Mouse (Mus musculus) lung, embryonic 14.5 days (tissue): ENCODE data around the gene Gfm1. TPM values are rescaled to one million over a fixed set of nuclear protein-coding genes. Genes with fewer than 3 reads are reported as not detected.
A peak's percentile ranks its signal among the peaks of the same experiment; 100 is the strongest.

Source experiments
- ATAC-seq: fragments of 200-750 bp; cut with Nextera tagmentation; 2 replicates; pipeline ENCODE4 v1.8.0; 2017; ENCODE audit warnings: mild to moderate bottlenecking, moderate TSS enrichment, moderate library complexity; ENCODE audit not compliant: insufficient read depth
- DNase-seq: peaks from one replicate; pipeline ENCODE4 v3.0.0-alpha.2; 2015
- H3K27ac ChIP-seq: fragments of 300-500 bp; sonication (generic); 2 replicates; pipeline ENCODE4 v1.5.1; 2014; ENCODE audit warnings: low read depth, mild to moderate bottlenecking, moderate library complexity
- H3K27me3 ChIP-seq: fragments of 300-500 bp; sonication (generic); 2 replicates; pipeline ENCODE4 v1.6.1; 2014; ENCODE audit warnings: low read length, control low read depth; ENCODE audit not compliant: insufficient read depth
- H3K36me3 ChIP-seq: fragments of 300-500 bp; sonication (generic); 2 replicates; pipeline ENCODE4 v1.6.1; 2014; ENCODE audit warnings: control low read depth; ENCODE audit not compliant: insufficient read depth
- H3K4me1 ChIP-seq: fragments of 300-500 bp; sonication (generic); 2 replicates; pipeline ENCODE4 v1.6.1; 2014; ENCODE audit warnings: antibody characterized with exemption, control low read depth; ENCODE audit not compliant: insufficient read depth
- H3K4me2 ChIP-seq: fragments of 300-500 bp; sonication (generic); 2 replicates; pipeline ENCODE4 v1.6.1; 2014; ENCODE audit warnings: mild to moderate bottlenecking
- H3K4me3 ChIP-seq: fragments of 300-500 bp; sonication (generic); 2 replicates; pipeline ENCODE4 v1.5.1; 2014; ENCODE audit warnings: low read depth, low read length
- H3K9ac ChIP-seq: fragments of 300-500 bp; sonication (generic); 2 replicates; pipeline ENCODE4 v1.6.1; 2014
- H3K9me3 ChIP-seq: fragments of 300-500 bp; sonication (generic); 2 replicates; pipeline ENCODE4 v1.6.1; 2016; ENCODE audit warnings: low read depth, low read length, control low read depth
- CTCF ChIP-seq: IDR thresholded peaks from 2 replicates; pipeline ENCODE4 v1.5.1; 2016; ENCODE audit warnings: antibody characterized with exemption, low read depth
- WGBS: fragments of 180-500 bp; shearing (Covaris S2); extraction: QIAGEN DNeasy Blood & Tissue Kit; methylation state at CpG from one replicate; pipeline ENCODE4 v1.1.7; 2014; 5-methylcytosine and 5-hydroxymethylcytosine counted together
- polyA plus RNA-seq: library from polyadenylated mRNA; unstranded; fragments of >200 nt; fragmentation: Nextera tagmentation; extraction: Ambion mirVana; gene quantifications from 2 replicates; pipeline ENCODE4 v1.2.1, GENCODE M21; 2014

The Gfm1 gene
- polyA plus RNA-seq, 1 experiment from 2014 or later = 45.9 TPM

GRCm38 (mm10) chr3:67512807-67513206 lies 82.9 kb downstream of the Gfm1 start:
- 4% methylated on average over 5 of the region's 5 CpGs for WGBS
- peaks cover 19% of the 10 kb centered on the region; the same call in 1 of the 2 replicates for H3K27me3 ChIP-seq

GRCm38 (mm10) chr3:67514801-67515273 lies 84.9 kb downstream of the Gfm1 start:
- Histone ChIP-seq H3K9ac (peak overlapping the region; percentile 50), H3K36me3 (no peaks in the 10 kb centered on the region), H3K9me3 (no peaks in the 10 kb centered on the region), H3K4me1 (no peaks in the 10 kb centered on the region), H3K4me2 (peak overlapping the region; percentile 100), H3K27me3 (peaks cover 19% of the 10 kb centered on the region; the same call in 1 of the 2 replicates), H3K27ac (no peak overlapping the region), H3K4me3 (peak overlapping the region; percentile 58)
- DNase-seq (peak; percentile 53), ATAC-seq (peak; percentile 59)
- 4% methylated on average over 40 of the region's 40 CpGs for WGBS
- no peak for TF ChIP-seq CTCF

More at GRCm38 (mm10) chr3:67512807-67513206, 82.9 kb downstream of the Gfm1 start:
- no peak overlapping the region for H3K4me3 ChIP-seq
- H3K9me3 ChIP-seq = no peaks in the 10 kb centered on the region
- no peak overlapping the region for H3K9ac ChIP-seq
- no peaks in the 10 kb centered on the region for H3K36me3 ChIP-seq
- DNase-seq (peak; percentile 94), ATAC-seq (peak; percentile 57; the same call in 1 of the 2 replicates)
- TF ChIP-seq CTCF = peak; percentile 93
- no peak overlapping the region for H3K4me2 ChIP-seq
- no peaks in the 10 kb centered on the region for H3K4me1 ChIP-seq
- H3K27ac ChIP-seq = no peak overlapping the region

- H3K4me2 ChIP-seq = peak within 1 kb of the TSS; percentile 100
- H3K36me3 ChIP-seq = no peaks in the 10 kb centered on the region
- WGBS = 1% methylated on average over 36 of the region's 38 CpGs
- no peak within 1 kb of the TSS for H3K27ac ChIP-seq
- peak; percentile 39 for TF ChIP-seq CTCF
- ATAC-seq = peak; percentile 71
- H3K27me3 ChIP-seq = peaks cover 19% of the 10 kb centered on the region; the same call in 1 of the 2 replicates
- H3K9ac ChIP-seq = peak within 1 kb of the TSS; percentile 50
- peak; percentile 57 for DNase-seq
- peak within 1 kb of the TSS; percentile 58 for H3K4me3 ChIP-seq
- no peaks in the 10 kb centered on the region for H3K4me1 ChIP-seq
- H3K9me3 ChIP-seq = no peaks in the 10 kb centered on the region
Observed at GRCm38 (mm10) chr3:67515274-67515801, 85.4 kb downstream of the Gfm1 start, which contains the start of gene Rarres1. Rarres1 (minus strand) TSS chr3:67515523.

- 0 out of 2 replicates have a peak, but pooled peaks cover 2% of the 10 kb centered on the region for H3K4me1 ChIP-seq
- no peak for TF ChIP-seq CTCF
- no peak overlapping the region for H3K9ac ChIP-seq
- no peaks in the 10 kb centered on the region for H3K9me3 ChIP-seq
- H3K27ac ChIP-seq = no peak overlapping the region
- no peaks in the 10 kb centered on the region for H3K36me3 ChIP-seq
- H3K4me3 ChIP-seq = no peak overlapping the region
- no peak for DNase-seq
- ATAC-seq = no peak
- H3K4me2 ChIP-seq = no peak overlapping the region
- WGBS = 86% methylated on average over 5 of the region's 5 CpGs
- peaks cover 4% of the 10 kb centered on the region; the same call in 1 of the 2 replicates for H3K27me3 ChIP-seq
Observed at GRCm38 (mm10) chr3:67520568-67521143, 90.8 kb downstream of the Gfm1 start.

- H3K36me3 ChIP-seq = no peaks in the 10 kb centered on the region
- no peak overlapping the region for H3K4me2 ChIP-seq
- no peak overlapping the region for H3K27ac ChIP-seq
- DNase-seq = no peak
- 0 out of 2 replicates have a peak, but pooled peaks cover 2% of the 10 kb centered on the region for H3K4me1 ChIP-seq
- no peaks in the 10 kb centered on the region for H3K9me3 ChIP-seq
- no peak overlapping the region for H3K4me3 ChIP-seq
- H3K9ac ChIP-seq = no peak overlapping the region
- no peak for TF ChIP-seq CTCF
- WGBS = 79% methylated on average over 8 of the region's 8 CpGs
- no peak for ATAC-seq
- no peaks in the 10 kb centered on the region for H3K27me3 ChIP-seq
Observed at GRCm38 (mm10) chr3:67522709-67523108, 92.8 kb downstream of the Gfm1 start.

- ATAC-seq (no peak), DNase-seq (no peak)
- Histone ChIP-seq H3K36me3 (no peaks in the 10 kb centered on the region), H3K9ac (no peak overlapping the region), H3K27ac (no peak overlapping the region), H3K4me3 (no peak overlapping the region), H3K9me3 (no peaks in the 10 kb centered on the region), H3K4me2 (no peak overlapping the region), H3K4me1 (0 out of 2 replicates have a peak, but pooled peaks cover 2% of the 10 kb centered on the region), H3K27me3 (no peaks in the 10 kb centered on the region)
- TF ChIP-seq CTCF = no peak
- WGBS = 73% methylated on average over 6 of the region's 6 CpGs
Observed at GRCm38 (mm10) chr3:67524768-67525167, 94.9 kb downstream of the Gfm1 start.

Other genes with a start within 250 kb of the Gfm1 start
- 17.1 and 23.6 TPM in 2 replicates for gene Mlf1, start 56.0 kb upstream of the Gfm1 start, polyA plus RNA-seq
- gene Gm17402, start 54.9 kb upstream of the Gfm1 start, polyA plus RNA-seq = not detected in 2 replicates
- 191 and 197 TPM in 2 replicates for gene Lxn, start 33.8 kb downstream of the Gfm1 start, polyA plus RNA-seq
- gene Rarres1, start 85.4 kb downstream of the Gfm1 start, polyA plus RNA-seq = 5.1 and 7.0 TPM in 2 replicates
- 54.4 and 54.8 TPM in 2 replicates for gene Mfsd1, start 152.6 kb downstream of the Gfm1 start, polyA plus RNA-seq